Mouse (Mus musculus) liver, postnatal 0 days (tissue): ENCODE measurements around the gene Mars. TPM values are rescaled to one million over a fixed set of nuclear protein-coding genes. Genes with fewer than 3 reads are reported as not detected.
A peak's percentile ranks its signal among the peaks of the same experiment; 100 is the strongest.

ENCODE experiments used
- ATAC-seq: fragments of 200-750 bp; cut with Nextera tagmentation; 2 replicates; pipeline ENCODE4 v1.8.0; 2017; ENCODE audit warnings: mild to moderate bottlenecking, moderate library complexity
- DNase-seq: peaks from one replicate; pipeline ENCODE4 v3.0.0-alpha.2; 2016
- H3K27ac ChIP-seq: fragments of 300-500 bp; sonication (generic); 2 replicates; pipeline ENCODE4 v1.5.1; 2014; ENCODE audit warnings: antibody characterized with exemption, moderate library complexity, mild to moderate bottlenecking, low read depth
- H3K27me3 ChIP-seq: fragments of 300-500 bp; sonication (generic); 2 replicates; pipeline ENCODE4 v1.6.1; 2014; ENCODE audit warnings: low read length, control low read depth, mixed read lengths; ENCODE audit not compliant: insufficient read depth
- H3K36me3 ChIP-seq: fragments of 300-500 bp; sonication (generic); replicated peaks from 2 replicates; pipeline ENCODE4 v1.6.1; 2014; ENCODE audit warnings: mild to moderate bottlenecking, control low read depth, low read length, moderate library complexity, mixed read lengths; ENCODE audit not compliant: insufficient read depth
- H3K4me1 ChIP-seq: fragments of 300-500 bp; sonication (generic); 2 replicates; pipeline ENCODE4 v1.6.1; 2014; ENCODE audit warnings: antibody characterized with exemption, mild to moderate bottlenecking, control low read depth; ENCODE audit not compliant: insufficient read depth
- H3K4me2 ChIP-seq: fragments of 300-500 bp; sonication (generic); 2 replicates; pipeline ENCODE4 v1.6.1; 2014; ENCODE audit warnings: low read depth, mild to moderate bottlenecking, low read length, moderate library complexity, mixed read lengths
- H3K4me3 ChIP-seq: fragments of 300-500 bp; sonication (generic); 2 replicates; pipeline ENCODE4 v1.5.1; 2014; ENCODE audit warnings: low read depth, low read length
- H3K9ac ChIP-seq: fragments of 300-500 bp; sonication (generic); replicated peaks from 2 replicates; pipeline ENCODE4 v1.6.1; 2014; ENCODE audit warnings: mild to moderate bottlenecking, moderate library complexity
- H3K9me3 ChIP-seq: fragments of 300-500 bp; sonication (generic); 2 replicates; pipeline ENCODE4 v1.6.1; 2016; ENCODE audit warnings: mild to moderate bottlenecking, control low read depth, low read length, mixed read lengths
- CTCF ChIP-seq: sonication (generic); IDR thresholded peaks from 2 replicates; pipeline ENCODE4 v1.5.1; 2016; ENCODE audit warnings: antibody characterized with exemption, low read depth
- EP300 ChIP-seq: IDR thresholded peaks from 2 replicates; pipeline ENCODE4 v1.6.1; 2016; ENCODE audit warnings: antibody characterized with exemption, low read depth, mild to moderate bottlenecking
- WGBS: fragments of 180-500 bp; shearing (Covaris S2); extraction: QIAGEN DNeasy Blood & Tissue Kit; methylation state at CpG from one replicate; pipeline ENCODE4 v1.1.7; 2014; ENCODE audit not compliant: insufficient replicate concordance; 5-methylcytosine and 5-hydroxymethylcytosine counted together
- polyA plus RNA-seq: library from polyadenylated mRNA; unstranded; fragments of >200 nt; fragmentation: Nextera tagmentation; extraction: Ambion mirVana; gene quantifications from 2 replicates; pipeline ENCODE4 v1.2.1, GENCODE M21; 2015

Mars gene
- polyA plus RNA-seq, 1 experiment from 2014 or later = 62.3 TPM

GRCm38 (mm10) chr10:127288800-127289572, 22.6 kb downstream of the Mars start, which contains the start of gene Mbd6:
Gene Mbd6 (minus strand): TSS chr10:127289018.
- peak within 1 kb of the TSS; percentile 99 for H3K27ac ChIP-seq
- H3K36me3 ChIP-seq = peaks cover 46% of the 10 kb centered on the region
- H3K4me1 ChIP-seq = peaks cover 51% of the 10 kb centered on the region
- no peaks in the 10 kb centered on the region for H3K27me3 ChIP-seq
- peak within 1 kb of the TSS; percentile 91 for H3K4me2 ChIP-seq
- H3K4me3 ChIP-seq = peak within 1 kb of the TSS; percentile 76
- H3K9ac ChIP-seq = peak within 1 kb of the TSS; percentile 72
- no peaks in the 10 kb centered on the region for H3K9me3 ChIP-seq
- TF ChIP-seq CTCF (no peak), EP300 (0 out of 2 replicates have a peak, but pooled peaks have one; percentile 21)
- ATAC-seq (peak; percentile 63), DNase-seq (peak; percentile 94)
- WGBS = 1% methylated on average over 18 of the region's 65 CpGs

GRCm38 (mm10) chr10:127288328-127288799, 23.2 kb downstream of the Mars start:
- peak; percentile 7 for ATAC-seq
- H3K4me2 ChIP-seq = peak overlapping the region; percentile 91
- WGBS = 1% methylated on average over 21 of the region's 28 CpGs

GRCm38 (mm10) chr10:127287936-127288293, 23.7 kb downstream of the Mars start:
- no peak for DNase-seq
- H3K36me3 ChIP-seq = peaks cover 45% of the 10 kb centered on the region

More at GRCm38 (mm10) chr10:127288328-127288799, 23.2 kb downstream of the Mars start:
- peak overlapping the region; percentile 76 for H3K4me3 ChIP-seq
- no peaks in the 10 kb centered on the region for H3K27me3 ChIP-seq
- DNase-seq = no peak
- H3K9me3 ChIP-seq = no peaks in the 10 kb centered on the region
- H3K4me1 ChIP-seq = peaks cover 46% of the 10 kb centered on the region
- H3K27ac ChIP-seq = peak overlapping the region; percentile 99
- peak overlapping the region; percentile 72 for H3K9ac ChIP-seq
- peaks cover 46% of the 10 kb centered on the region for H3K36me3 ChIP-seq
- TF ChIP-seq CTCF (no peak), EP300 (no peak)

GRCm38 (mm10) chr10:127287271-127287935, 24.2 kb downstream of the Mars start:
- DNase-seq (no peak), ATAC-seq (no peak)
- H3K36me3 ChIP-seq = peaks cover 49% of the 10 kb centered on the region
- H3K9ac ChIP-seq = peak overlapping the region; percentile 72
- peak overlapping the region; percentile 76 for H3K4me3 ChIP-seq
- TF ChIP-seq EP300 (no peak), CTCF (no peak)
- H3K27ac ChIP-seq = peak overlapping the region; percentile 99
- peaks cover 36% of the 10 kb centered on the region for H3K4me1 ChIP-seq
- no peaks in the 10 kb centered on the region for H3K9me3 ChIP-seq
- H3K4me2 ChIP-seq = peak overlapping the region; percentile 91
- no peaks in the 10 kb centered on the region for H3K27me3 ChIP-seq
- 62% methylated on average over 15 of the region's 15 CpGs for WGBS

More at GRCm38 (mm10) chr10:127287936-127288293, 23.7 kb downstream of the Mars start:
- WGBS = 0% methylated on average over 3 of the region's 3 CpGs
- H3K4me3 ChIP-seq = peak overlapping the region; percentile 76
- H3K4me2 ChIP-seq = peak overlapping the region; percentile 91
- H3K27me3 ChIP-seq = no peaks in the 10 kb centered on the region
- H3K27ac ChIP-seq = peak overlapping the region; percentile 99
- TF ChIP-seq CTCF = no peak
- no peak for TF ChIP-seq EP300
- H3K9ac ChIP-seq = peak overlapping the region; percentile 72
- peaks cover 42% of the 10 kb centered on the region for H3K4me1 ChIP-seq
- no peak for ATAC-seq
- no peaks in the 10 kb centered on the region for H3K9me3 ChIP-seq

GRCm38 (mm10) chr10:127286730-127287129, 24.9 kb downstream of the Mars start:
- Histone ChIP-seq H3K27ac (peak overlapping the region; percentile 99; the same call in 1 of the 2 replicates), H3K4me3 (peak overlapping the region; percentile 76; the same call in 1 of the 2 replicates), H3K36me3 (peaks cover 55% of the 10 kb centered on the region), H3K9me3 (no peaks in the 10 kb centered on the region), H3K4me2 (peak overlapping the region; percentile 91), H3K4me1 (peaks cover 30% of the 10 kb centered on the region), H3K27me3 (no peaks in the 10 kb centered on the region), H3K9ac (peak overlapping the region; percentile 72; the same call in 1 of the 2 replicates)
- no peak for TF ChIP-seq EP300
- no peak for TF ChIP-seq CTCF
- no peak for DNase-seq
- no peak for ATAC-seq
- WGBS = 52% methylated on average over 7 of the region's 7 CpGs

GRCm38 (mm10) chr10:127286194-127286593, 25.4 kb downstream of the Mars start:
- 83% methylated on average over 7 of the region's 7 CpGs for WGBS
- DNase-seq = no peak
- Histone ChIP-seq H3K4me1 (peaks cover 26% of the 10 kb centered on the region), H3K4me2 (peak overlapping the region; percentile 91; the same call in 1 of the 2 replicates), H3K36me3 (peaks cover 61% of the 10 kb centered on the region), H3K27me3 (no peaks in the 10 kb centered on the region), H3K4me3 (no peak overlapping the region), H3K9ac (no peak overlapping the region), H3K27ac (no peak overlapping the region), H3K9me3 (no peaks in the 10 kb centered on the region)
- ATAC-seq = no peak
- no peak for TF ChIP-seq EP300
- no peak for TF ChIP-seq CTCF
